Mouse (Mus musculus) lung, postnatal 0 days (tissue): ENCODE data around the gene Cyp2w1.

ENCODE experiments used
- CTCF ChIP-seq: IDR thresholded peaks from 2 replicates; pipeline ENCODE4 v1.5.1; 2016; ENCODE audit warnings: antibody characterized with exemption, mild to moderate bottlenecking
- EP300 ChIP-seq: IDR thresholded peaks from 2 replicates; pipeline ENCODE4 v1.6.1; 2016; ENCODE audit warnings: antibody characterized with exemption, mild to moderate bottlenecking, control low read depth

DNA sequence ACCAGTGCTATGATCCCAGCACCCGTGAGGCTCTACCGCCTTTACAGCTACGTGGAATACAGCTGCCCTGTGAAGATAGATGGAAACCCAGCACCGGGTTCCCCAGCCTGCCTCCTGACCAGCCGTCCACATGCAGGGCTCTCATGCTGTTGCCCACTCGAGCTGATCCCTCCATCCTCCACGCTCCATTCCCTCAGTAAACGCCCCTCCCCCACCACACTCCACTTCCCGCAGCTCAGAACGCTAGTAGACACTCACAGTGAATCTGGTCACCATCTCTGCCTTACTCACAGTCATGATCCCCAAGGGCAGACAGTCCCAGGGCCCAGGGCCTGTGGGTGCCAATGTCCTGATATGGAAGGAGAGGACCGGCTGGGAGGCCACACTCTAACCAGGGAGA is 13.5 kb upstream of the Cyp2w1 start:
- no peak for TF ChIP-seq CTCF
- TF ChIP-seq EP300: no peak
